Mouse (Mus musculus) hindbrain, embryonic 11.5 days (tissue): Measurements from ENCODE around the gene Bod1l. TPM values are rescaled to one million over a fixed set of nuclear protein-coding genes. Genes with fewer than 3 reads are reported as not detected.
A peak's percentile ranks its signal among the peaks of the same experiment; 100 is the strongest.

Source experiments
- ATAC-seq: fragments of 200-750 bp; cut with Nextera tagmentation; 2 replicates; pipeline ENCODE4 v1.8.0; 2017; ENCODE audit warnings: mild to moderate bottlenecking, moderate TSS enrichment, moderate library complexity; ENCODE audit not compliant: low FRiP score
- DNase-seq: peaks from one replicate; pipeline ENCODE4 v3.0.0-alpha.2; 2015; ENCODE audit warnings: low spot score
- H3K27ac ChIP-seq: fragments of 300-500 bp; sonication (generic); 2 replicates; pipeline ENCODE4 v1.5.1; 2014; ENCODE audit warnings: mild to moderate bottlenecking, low read depth, low read length
- H3K27me3 ChIP-seq: fragments of 300-500 bp; sonication (generic); 2 replicates; pipeline ENCODE4 v1.6.1; 2014; ENCODE audit warnings: mild to moderate bottlenecking, low read length, moderate library complexity, mixed read lengths; ENCODE audit not compliant: control insufficient read depth, insufficient read depth
- H3K36me3 ChIP-seq: fragments of 300-500 bp; sonication (generic); 2 replicates; pipeline ENCODE4 v1.6.1; 2014; ENCODE audit warnings: mild to moderate bottlenecking, low read length, moderate library complexity, mixed read lengths; ENCODE audit not compliant: control insufficient read depth, insufficient read depth
- H3K4me1 ChIP-seq: fragments of 300-500 bp; sonication (generic); replicated peaks from 2 replicates; pipeline ENCODE4 v1.6.1; 2014; ENCODE audit warnings: low read length, mixed read lengths; ENCODE audit not compliant: control insufficient read depth, insufficient read depth
- H3K4me2 ChIP-seq: fragments of 300-500 bp; sonication (generic); replicated peaks from 2 replicates; pipeline ENCODE4 v1.6.1; 2014; ENCODE audit warnings: mild to moderate bottlenecking, low read depth, low read length
- H3K4me3 ChIP-seq: fragments of 300-500 bp; sonication (generic); 2 replicates; pipeline ENCODE4 v1.5.1; 2014; ENCODE audit warnings: low read depth, low read length
- H3K9ac ChIP-seq: fragments of 300-500 bp; sonication (generic); 2 replicates; pipeline ENCODE4 v1.6.1; 2014; ENCODE audit warnings: low read depth, low read length
- H3K9me3 ChIP-seq: fragments of 300-500 bp; sonication (generic); 2 replicates; pipeline ENCODE4 v1.6.1; 2016; ENCODE audit warnings: low read length; ENCODE audit not compliant: control insufficient read depth
- WGBS: fragments of 180-500 bp; shearing (Covaris S2); extraction: QIAGEN DNeasy Blood & Tissue Kit; methylation state at CpG from one replicate; pipeline ENCODE4 v1.1.7; 2014; 5-methylcytosine and 5-hydroxymethylcytosine counted together
- polyA plus RNA-seq: library from polyadenylated mRNA; unstranded; fragments of >200 nt; fragmentation: Nextera tagmentation; extraction: Ambion mirVana; gene quantifications from 2 replicates; pipeline ENCODE4 v1.2.1, GENCODE M21; 2014

Gene Bod1l
- polyA plus RNA-seq, 1 experiment from 2014 or later: 27.8 TPM

GRCm38 (mm10) chr5:41788877-41789276 lies 55.2 kb downstream of the Bod1l start:
- WGBS: 76% methylated on average over 6 of the region's 6 CpGs
- no peaks in the 10 kb centered on the region for H3K4me1 ChIP-seq
- no peak overlapping the region for H3K27ac ChIP-seq
- DNase-seq (no peak), ATAC-seq (no peak)
- no peaks in the 10 kb centered on the region for H3K27me3 ChIP-seq
- no peak overlapping the region for H3K4me3 ChIP-seq
- H3K4me2 ChIP-seq: no peak overlapping the region
- peaks cover 6% of the 10 kb centered on the region; the same call in 1 of the 2 replicates for H3K36me3 ChIP-seq
- H3K9me3 ChIP-seq: no peaks in the 10 kb centered on the region
- H3K9ac ChIP-seq: no peak overlapping the region

DNA sequence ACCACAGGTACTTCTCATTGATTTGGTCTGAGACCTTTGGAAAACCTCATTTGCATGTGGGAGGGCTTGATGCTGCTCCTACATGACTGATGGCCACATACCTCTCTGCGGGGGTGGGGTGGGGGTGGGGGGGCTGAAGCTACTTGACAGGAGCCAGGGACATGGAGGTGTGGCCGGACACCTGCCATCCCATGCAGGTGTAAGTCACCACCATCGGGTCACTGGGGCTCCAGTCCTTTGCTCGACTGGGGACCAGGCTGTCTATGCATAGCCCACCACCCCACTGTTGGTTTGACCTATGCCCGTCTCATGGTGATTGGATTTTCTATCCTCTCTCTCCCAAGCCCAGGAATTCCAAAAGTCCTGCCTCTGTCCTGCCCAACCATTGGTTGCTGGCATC lies 62.2 kb downstream of the Bod1l start:
- Histone ChIP-seq H3K4me1 (no peaks in the 10 kb centered on the region), H3K4me3 (no peak overlapping the region), H3K27me3 (no peaks in the 10 kb centered on the region), H3K9me3 (no peaks in the 10 kb centered on the region), H3K4me2 (no peak overlapping the region), H3K27ac (no peak overlapping the region), H3K9ac (no peak overlapping the region), H3K36me3 (peaks cover 3% of the 10 kb centered on the region; the same call in 1 of the 2 replicates)
- DNase-seq: no peak
- 86% methylated on average over 5 of the region's 5 CpGs for WGBS
- peak; percentile 52; the same call in 1 of the 2 replicates for ATAC-seq

DNA sequence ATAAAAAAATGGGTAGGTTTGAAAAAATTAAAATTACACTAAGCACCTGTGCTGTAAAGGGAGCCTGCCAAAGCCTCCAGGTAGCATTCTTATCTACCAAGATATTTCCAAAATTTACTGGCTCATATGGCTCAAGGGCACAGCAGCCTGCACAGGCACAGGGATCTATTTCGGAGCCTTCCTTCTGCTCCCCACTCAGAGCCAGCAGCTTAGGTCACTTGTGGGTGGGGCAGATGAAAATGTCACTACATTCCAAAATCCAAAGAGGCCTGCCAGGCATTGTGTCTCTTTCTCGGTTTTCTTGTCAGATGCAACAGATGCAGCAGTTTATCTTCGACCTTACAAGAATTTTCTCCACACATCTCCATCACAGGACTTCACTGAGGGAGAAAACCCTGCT lies 64.1 kb downstream of the Bod1l start:
- Histone ChIP-seq H3K36me3 (no peaks in the 10 kb centered on the region), H3K9ac (no peak overlapping the region), H3K4me2 (no peak overlapping the region), H3K4me1 (no peaks in the 10 kb centered on the region), H3K4me3 (no peak overlapping the region), H3K9me3 (no peaks in the 10 kb centered on the region), H3K27me3 (no peaks in the 10 kb centered on the region), H3K27ac (no peak overlapping the region)
- no peak for DNase-seq
- no peak for ATAC-seq
- WGBS: 82% methylated on average over 3 of the region's 3 CpGs

- H3K4me2 ChIP-seq: no peak overlapping the region
- H3K9me3 ChIP-seq: no peaks in the 10 kb centered on the region
- H3K4me3 ChIP-seq: no peak overlapping the region
- H3K4me1 ChIP-seq: no peaks in the 10 kb centered on the region
- no peak overlapping the region for H3K9ac ChIP-seq
- H3K36me3 ChIP-seq: no peaks in the 10 kb centered on the region
- no peaks in the 10 kb centered on the region for H3K27me3 ChIP-seq
- 67% methylated on average over 6 of the region's 6 CpGs for WGBS
- H3K27ac ChIP-seq: no peak overlapping the region
- no peak for ATAC-seq
- DNase-seq: no peak
Measured at GRCm38 (mm10) chr5:41775728-41776127, 68.4 kb downstream of the Bod1l start.

DNA sequence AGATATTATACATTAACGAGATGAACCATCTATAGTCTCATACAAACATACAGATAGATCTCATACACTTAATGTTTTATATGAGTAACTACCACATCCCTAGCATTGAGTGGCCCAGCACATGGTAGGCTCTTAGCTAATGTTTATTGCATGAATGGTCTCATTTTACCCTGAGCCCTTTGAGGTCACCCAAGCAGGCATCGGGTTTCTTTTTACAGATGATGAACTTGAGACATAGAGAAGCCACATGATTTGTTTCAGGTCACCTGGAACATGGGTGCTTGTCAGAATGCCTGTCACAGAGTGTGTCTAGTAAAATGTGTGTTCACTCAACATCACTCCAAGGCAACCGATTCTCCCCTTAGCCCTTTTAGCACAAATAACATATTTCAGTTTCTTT lies 68.8 kb downstream of the Bod1l start:
- Histone ChIP-seq H3K4me1 (no peaks in the 10 kb centered on the region), H3K27me3 (no peaks in the 10 kb centered on the region), H3K9me3 (no peaks in the 10 kb centered on the region), H3K27ac (no peak overlapping the region), H3K36me3 (no peaks in the 10 kb centered on the region), H3K9ac (no peak overlapping the region), H3K4me3 (no peak overlapping the region), H3K4me2 (no peak overlapping the region)
- ATAC-seq (no peak), DNase-seq (no peak)
- 71% methylated on average over 3 of the region's 3 CpGs for WGBS

DNA sequence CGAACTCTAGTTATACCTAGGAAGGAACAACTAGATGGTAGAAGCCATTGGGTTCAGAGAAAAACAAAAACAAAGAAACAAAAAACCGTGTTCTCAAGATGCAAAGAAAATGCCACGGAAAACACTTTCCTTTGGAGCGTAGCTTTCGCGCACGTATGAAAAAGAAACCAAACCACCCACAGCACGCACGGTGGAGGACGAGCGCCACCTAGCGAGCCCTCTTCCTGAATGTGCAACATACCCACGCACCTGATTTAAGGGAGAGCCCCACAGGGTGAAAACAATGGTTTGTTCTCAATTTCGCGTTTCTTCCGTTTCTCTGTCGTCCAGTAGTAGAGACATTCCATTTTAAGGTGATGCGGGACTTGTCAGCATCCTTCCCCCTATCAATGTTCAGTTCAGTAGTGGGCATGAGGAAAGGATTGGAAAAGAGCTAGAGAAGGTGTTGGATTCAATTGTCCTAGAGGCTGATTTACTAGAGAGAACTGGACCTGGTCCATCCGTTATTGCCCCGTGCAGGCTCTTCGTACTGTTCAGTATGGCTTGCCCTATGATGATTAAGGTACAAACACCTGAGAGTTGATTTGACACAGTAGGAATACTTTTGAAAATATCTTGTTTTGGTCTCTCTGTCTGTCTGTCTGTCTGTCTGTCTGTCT lies 75.6 kb downstream of the Bod1l start:
- 0 out of 2 replicates have a peak overlapping the region, but pooled peaks have one; percentile 0 for H3K4me3 ChIP-seq
- H3K4me1 ChIP-seq: peaks cover 2% of the 10 kb centered on the region; the same call in 1 of the 2 replicates
- H3K27ac ChIP-seq: no peak overlapping the region
- peak; percentile 95 for DNase-seq
- H3K9me3 ChIP-seq: no peaks in the 10 kb centered on the region
- WGBS: 6% methylated on average over 21 of the region's 21 CpGs
- no peak overlapping the region for H3K9ac ChIP-seq
- ATAC-seq: peak; percentile 59; the same call in 1 of the 2 replicates
- H3K4me2 ChIP-seq: 0 out of 2 replicates have a peak overlapping the region, but pooled peaks have one; percentile 0
- no peaks in the 10 kb centered on the region for H3K36me3 ChIP-seq
- H3K27me3 ChIP-seq: peaks cover 39% of the 10 kb centered on the region

DNA sequence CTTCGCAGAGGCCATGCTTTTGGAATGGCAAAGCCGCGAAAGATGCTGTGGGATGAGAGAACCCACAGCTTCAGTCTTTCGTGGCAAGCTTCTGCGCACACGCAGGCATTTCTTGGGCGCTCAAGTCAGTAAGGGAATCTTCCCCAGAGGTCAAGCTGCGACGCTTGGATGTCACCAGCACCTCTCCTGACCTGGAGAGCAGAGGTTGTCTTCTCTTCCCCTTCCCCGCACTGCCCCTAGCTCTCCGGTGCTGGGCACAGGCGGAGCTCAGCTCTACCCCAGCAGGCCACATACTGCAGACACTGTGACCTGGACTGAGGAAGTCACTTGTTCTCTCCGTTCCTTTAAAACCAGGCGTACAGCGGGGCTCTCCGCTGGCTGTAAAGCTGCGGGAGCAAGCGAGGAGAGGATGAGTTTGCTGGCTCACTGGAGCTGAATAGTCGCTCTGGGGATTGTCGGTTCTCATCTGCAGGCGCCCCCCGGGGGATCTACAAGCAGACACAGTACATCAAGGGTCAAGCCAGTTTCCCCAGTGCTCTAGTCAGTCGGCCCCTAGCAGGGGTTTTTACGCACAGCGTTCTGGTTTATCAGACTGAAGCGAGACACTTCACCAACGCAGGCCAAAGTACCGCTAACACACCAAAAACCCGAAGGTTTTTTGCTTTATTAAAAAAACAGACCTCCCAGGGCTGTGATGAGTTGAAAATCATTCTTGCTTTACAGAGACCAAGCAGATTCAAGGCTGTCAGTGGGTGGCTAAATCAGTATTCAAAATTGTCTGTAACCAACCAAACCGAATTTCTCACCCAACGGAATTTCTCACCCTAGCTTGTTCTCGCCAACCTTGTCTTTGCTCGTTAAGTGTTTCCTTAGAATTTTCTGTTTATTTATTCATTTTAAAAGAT lies 76.6 kb downstream of the Bod1l start:
- ATAC-seq: no peak
- no peak overlapping the region for H3K27ac ChIP-seq
- no peak overlapping the region for H3K9ac ChIP-seq
- H3K4me2 ChIP-seq: peak overlapping the region; percentile 30
- H3K4me1 ChIP-seq: peaks cover 2% of the 10 kb centered on the region; the same call in 1 of the 2 replicates
- no peaks in the 10 kb centered on the region for H3K36me3 ChIP-seq
- under 1% methylated on average over 33 of the region's 33 CpGs for WGBS
- H3K27me3 ChIP-seq: peaks cover 49% of the 10 kb centered on the region
- DNase-seq: peak; percentile 64
- H3K4me3 ChIP-seq: peak overlapping the region; percentile 0; the same call in 1 of the 2 replicates
- no peaks in the 10 kb centered on the region for H3K9me3 ChIP-seq

DNA sequence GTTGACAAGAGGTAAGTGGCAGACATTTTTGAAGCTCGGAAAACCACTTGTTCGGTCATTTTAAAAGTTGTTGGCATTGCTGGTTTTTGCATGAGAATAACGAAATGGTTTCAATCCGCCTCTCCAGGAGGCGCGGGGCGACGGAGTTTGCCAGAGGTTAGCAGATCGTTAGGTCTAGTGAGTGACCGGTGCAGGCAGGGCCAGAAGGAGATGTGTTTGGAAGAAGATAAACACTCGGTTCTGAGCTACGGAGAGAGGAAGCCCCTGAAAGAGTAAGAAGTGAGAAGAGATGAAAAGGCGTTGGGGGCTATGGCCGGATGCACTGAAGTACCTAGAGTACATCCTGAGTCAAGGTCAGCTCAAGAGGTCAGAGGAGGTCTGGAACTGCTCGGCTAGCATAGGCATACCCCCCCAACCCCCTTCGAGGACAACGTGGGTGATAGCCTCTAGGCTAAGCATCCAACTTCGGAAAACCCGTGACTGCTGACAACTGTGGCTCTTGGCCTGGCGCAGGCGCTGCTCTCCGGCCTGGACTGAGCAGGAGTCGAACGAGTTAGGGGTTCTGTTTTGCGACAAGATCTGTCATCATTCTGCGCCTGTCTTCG lies 77.6 kb downstream of the Bod1l start:
- ATAC-seq (no peak), DNase-seq (peak; percentile 55)
- H3K9me3 ChIP-seq: no peaks in the 10 kb centered on the region
- H3K4me1 ChIP-seq: peaks cover 2% of the 10 kb centered on the region
- 3% methylated on average over 27 of the region's 27 CpGs for WGBS
- H3K4me3 ChIP-seq: no peak overlapping the region
- H3K36me3 ChIP-seq: no peaks in the 10 kb centered on the region
- H3K27ac ChIP-seq: no peak overlapping the region
- no peak overlapping the region for H3K4me2 ChIP-seq
- H3K27me3 ChIP-seq: peaks cover 59% of the 10 kb centered on the region
- H3K9ac ChIP-seq: no peak overlapping the region
